27 mouse cellular contexts compared by ENCODE assay signal in genomic region chr11:9427411-9427810, GRCm38 (mm10).
DNase-seq lines count a peak whose midpoint lies in the region; ATAC-seq and TF ChIP-seq lines count a peak whose summit lies in the region.
"Had no signal": no experiment of that assay in that cellular context is flagged by ENCODE, and none has a peak within 500 bp of the region (broad histone marks: within the 10 kb centered on the region; RNA-seq: fewer than 3 reads in every experiment).

No protein-coding gene starts in this region.

- H3K4me1 ChIP-seq in heart, embryonic 11.5 days (ENCODE audit: control insufficient read depth, insufficient read depth, low read length) = no peaks in the 10 kb centered on the region
- no peaks in the 10 kb centered on the region for H3K4me1 ChIP-seq in heart, postnatal 0 days (ENCODE audit: control insufficient read depth, insufficient read depth)
- H3K4me1 ChIP-seq: embryonic facial prominence, embryonic 13.5 days; kidney, embryonic 15.5 days; limb, embryonic 12.5 days; liver, embryonic 15.5 days; neural tube, embryonic 15.5 days had no signal

- TF ChIP-seq EP300 in heart, postnatal 0 days (IDR thresholded peaks at IDR 0.05; ENCODE audit: low read depth) = no peak

- 39% methylated on average over 3 of the region's 3 CpGs for WGBS in heart, embryonic 11.5 days (ENCODE audit: insufficient replicate concordance)
- 26% methylated on average over 3 of the region's 3 CpGs for WGBS in heart, postnatal 0 days

- H3K4me2 ChIP-seq in heart, embryonic 11.5 days = no peak overlapping the region
- H3K4me2 ChIP-seq in heart, postnatal 0 days (ENCODE audit: low read depth, low read length) = no peak overlapping the region
- H3K4me2 ChIP-seq: embryonic facial prominence, embryonic 13.5 days; kidney, embryonic 15.5 days; limb, embryonic 12.5 days; liver, embryonic 15.5 days; neural tube, embryonic 15.5 days had no signal

- H3K9ac ChIP-seq in heart, embryonic 11.5 days (ENCODE audit: low read depth, low read length) = no peak overlapping the region
- H3K9ac ChIP-seq in heart, postnatal 0 days (replicated peaks; ENCODE audit: low read depth, low read length) = no peak overlapping the region
- H3K9ac ChIP-seq: embryonic facial prominence, embryonic 13.5 days; forebrain, postnatal 0 days; kidney, embryonic 15.5 days; limb, embryonic 12.5 days; liver, embryonic 15.5 days; neural tube, embryonic 15.5 days had no signal

- peak; percentile 60 to 82 for DNase-seq in heart, adult 18-20 months
- DNase-seq in heart, adult 8-10 months (ENCODE audit: low spot score) = peak; percentile 55
- peak; percentile 70 for DNase-seq in heart, postnatal 0 days (ENCODE audit: low spot score)
- DNase-seq in heart, postnatal 4 days = peak; percentile 46
- no peak for DNase-seq in right cerebral cortex, postnatal 10 days (ENCODE audit: low spot score in 2 of 2)
- no peak for DNase-seq in ovary, postnatal 14 days (ENCODE audit: low spot score)
- DNase-seq in kidney, postnatal 36 days = no peak
- DNase-seq: adrenal gland, postnatal 25 days; cerebellum, adult 18-20 months; cerebellum, postnatal 10 days; forebrain, postnatal 0 days; gastrocnemius, postnatal 10 days; kidney, adult 18-20 months; kidney, postnatal 25 days; midbrain, embryonic 14.5 days; thymus, adult 2 months; thymus, postnatal 36 days had no signal

- no peaks in the 10 kb centered on the region for H3K36me3 ChIP-seq in heart, embryonic 11.5 days (ENCODE audit: control insufficient read depth, insufficient read depth, low read length)
- no peaks in the 10 kb centered on the region for H3K36me3 ChIP-seq in heart, postnatal 0 days (replicated peaks; ENCODE audit: control insufficient read depth, insufficient read depth, low read length)
- H3K36me3 ChIP-seq: embryonic facial prominence, embryonic 13.5 days; G1E; kidney, embryonic 15.5 days; limb, embryonic 12.5 days; liver, embryonic 15.5 days; neural tube, embryonic 15.5 days had no signal

- H3K27ac ChIP-seq in heart, embryonic 11.5 days (ENCODE audit: low read depth, low read length) = no peak overlapping the region
- 0 out of 2 replicates have a peak overlapping the region, but pooled peaks have one; percentile 34 for H3K27ac ChIP-seq in heart, postnatal 0 days (ENCODE audit: low read depth)
- H3K27ac ChIP-seq: embryonic facial prominence, embryonic 13.5 days; kidney, embryonic 15.5 days; layer of hippocampus, adult 2 months; left cerebral cortex, adult 2 months; limb, embryonic 12.5 days; liver, embryonic 15.5 days; neural tube, embryonic 15.5 days had no signal

- no peak for ATAC-seq in heart, embryonic 11.5 days (replicated peaks; ENCODE audit: insufficient number of reproducible peaks, low FRiP score, low TSS enrichment)
- ATAC-seq in heart, postnatal 0 days (ENCODE audit: insufficient read depth, low read depth) = peak; percentile 75
- ATAC-seq: forebrain, postnatal 0 days; hindbrain, embryonic 16.5 days had no signal

- no peaks in the 10 kb centered on the region for H3K9me3 ChIP-seq in heart, embryonic 11.5 days (replicated peaks; ENCODE audit: control insufficient read depth, low read length)
- H3K9me3 ChIP-seq in heart, postnatal 0 days (replicated peaks; ENCODE audit: control insufficient read depth, low read length) = no peaks in the 10 kb centered on the region
- H3K9me3 ChIP-seq: embryonic facial prominence, embryonic 13.5 days; G1E; kidney, embryonic 15.5 days; limb, embryonic 12.5 days; liver, embryonic 15.5 days; neural tube, embryonic 15.5 days had no signal

- TF ChIP-seq CTCF in heart, postnatal 0 days (IDR thresholded peaks at IDR 0.05; ENCODE audit: low read depth) = no peak

- no peaks in the 10 kb centered on the region for H3K27me3 ChIP-seq in heart, embryonic 11.5 days (ENCODE audit: control insufficient read depth, insufficient read depth, low read length)
- no peaks in the 10 kb centered on the region for H3K27me3 ChIP-seq in heart, postnatal 0 days (ENCODE audit: control insufficient read depth, insufficient read depth, low read length)
- H3K27me3 ChIP-seq: embryonic facial prominence, embryonic 13.5 days; kidney, embryonic 15.5 days; limb, embryonic 12.5 days; liver, embryonic 15.5 days; neural tube, embryonic 15.5 days had no signal

- no peak overlapping the region for H3K4me3 ChIP-seq in heart, embryonic 11.5 days (ENCODE audit: low read depth, low read length)
- H3K4me3 ChIP-seq in heart, postnatal 0 days (ENCODE audit: low read depth, low read length) = no peak overlapping the region
- H3K4me3 ChIP-seq: embryonic facial prominence, embryonic 13.5 days; kidney, embryonic 15.5 days; layer of hippocampus, adult 2 months; left cerebral cortex, adult 2 months; limb, embryonic 12.5 days; liver, embryonic 15.5 days; neural tube, embryonic 15.5 days had no signal

Comparison
In these comparisons a context has a peak if more than half of its experiments do, and no peak if none do; other contexts are left out.
1. DNase-seq: peak in heart, adult 18-20 months (2 of 2), heart, adult 8-10 months (single experiment), heart, postnatal 0 days (single experiment) and heart, postnatal 4 days (single experiment); none in right cerebral cortex, postnatal 10 days (0 of 2), ovary, postnatal 14 days (single experiment) and kidney, postnatal 36 days (0 of 2).